Mouse (Mus musculus): ENCODE measurements around the gene Ankrd2. TPM values are rescaled to one million over a fixed set of nuclear protein-coding genes. Genes with fewer than 3 reads are reported as not detected.

The Ankrd2 gene
- polyA plus RNA-seq, 1 experiment = not detected

GRCm38 (mm10) chr19:42068441-42069240 lies 32.8 kb downstream of the Ankrd2 start:
- Histone ChIP-seq H3K4me1 (peaks cover 21% of the 10 kb centered on the region), H3K9me3 (peaks cover 7% of the 10 kb centered on the region), H3K36me3 (replicated peaks; ENCODE audit: low read length) (no peaks in the 10 kb centered on the region), H3K27me3 (replicated peaks) (peaks cover 3% of the 10 kb centered on the region), H3K4me3 (replicated peaks) (no peak overlapping the region)
- TF ChIP-seq FLI1 (IDR thresholded peaks at IDR 0.05; ENCODE audit: low read length) (no peak), GATA1 (IDR thresholded peaks at IDR 0.05; ENCODE audit: borderline replicate concordance, low read length) (no peak)

- TF ChIP-seq GATA1 (IDR thresholded peaks at IDR 0.05; ENCODE audit: borderline replicate concordance, low read length) = no peak
- TF ChIP-seq FLI1 (IDR thresholded peaks at IDR 0.05; ENCODE audit: low read length) = no peak
- Histone ChIP-seq H3K9me3 (peaks cover 7% of the 10 kb centered on the region), H3K4me1 (peaks cover 21% of the 10 kb centered on the region), H3K27me3 (replicated peaks) (no peaks in the 10 kb centered on the region), H3K4me3 (replicated peaks) (no peak overlapping the region), H3K36me3 (replicated peaks; ENCODE audit: low read length) (no peaks in the 10 kb centered on the region)
Observed at GRCm38 (mm10) chr19:42069241-42069525, 33.4 kb downstream of the Ankrd2 start.

GRCm38 (mm10) chr19:42071221-42071620 lies 35.4 kb downstream of the Ankrd2 start:
- peaks cover 21% of the 10 kb centered on the region for H3K4me1 ChIP-seq
- H3K4me3 ChIP-seq (replicated peaks) = no peak overlapping the region
- TF ChIP-seq FLI1 (IDR thresholded peaks at IDR 0.05; ENCODE audit: low read length) (no peak), GATA1 (IDR thresholded peaks at IDR 0.05; ENCODE audit: borderline replicate concordance, low read length) (no peak)

GRCm38 (mm10) chr19:42071886-42072608 lies 36.2 kb downstream of the Ankrd2 start:
- H3K4me1 ChIP-seq = peaks cover 21% of the 10 kb centered on the region
- H3K27me3 ChIP-seq (replicated peaks) = no peaks in the 10 kb centered on the region
- peaks cover 7% of the 10 kb centered on the region for H3K9me3 ChIP-seq
- TF ChIP-seq FLI1 (IDR thresholded peaks at IDR 0.05; ENCODE audit: low read length) = no peak
- no peak for TF ChIP-seq GATA1 (IDR thresholded peaks at IDR 0.05; ENCODE audit: borderline replicate concordance, low read length)
- no peak overlapping the region for H3K4me3 ChIP-seq (replicated peaks)
- peaks cover 10% of the 10 kb centered on the region for H3K36me3 ChIP-seq (replicated peaks; ENCODE audit: low read length)

More at GRCm38 (mm10) chr19:42071221-42071620, 35.4 kb downstream of the Ankrd2 start:
- Histone ChIP-seq H3K9me3 (peaks cover 7% of the 10 kb centered on the region), H3K27me3 (replicated peaks) (no peaks in the 10 kb centered on the region), H3K36me3 (replicated peaks; ENCODE audit: low read length) (peaks cover 10% of the 10 kb centered on the region)

- Histone ChIP-seq H3K36me3 (replicated peaks; ENCODE audit: low read length) (peaks cover 10% of the 10 kb centered on the region), H3K4me3 (replicated peaks) (no peak overlapping the region), H3K9me3 (peaks cover 7% of the 10 kb centered on the region), H3K4me1 (peaks cover 21% of the 10 kb centered on the region), H3K27me3 (replicated peaks) (no peaks in the 10 kb centered on the region)
- TF ChIP-seq GATA1 (IDR thresholded peaks at IDR 0.05; ENCODE audit: borderline replicate concordance, low read length) (no peak), FLI1 (IDR thresholded peaks at IDR 0.05; ENCODE audit: low read length) (no peak)
Observed at GRCm38 (mm10) chr19:42072802-42073201, 37.0 kb downstream of the Ankrd2 start.

- TF ChIP-seq FLI1 (IDR thresholded peaks at IDR 0.05; ENCODE audit: low read length) (no peak), GATA1 (IDR thresholded peaks at IDR 0.05; ENCODE audit: borderline replicate concordance, low read length) (no peak)
- Histone ChIP-seq H3K27me3 (replicated peaks) (no peaks in the 10 kb centered on the region), H3K4me1 (peaks cover 20% of the 10 kb centered on the region), H3K4me3 (replicated peaks) (no peak overlapping the region), H3K9me3 (peaks cover 5% of the 10 kb centered on the region), H3K36me3 (replicated peaks; ENCODE audit: low read length) (peaks cover 10% of the 10 kb centered on the region)
Observed at GRCm38 (mm10) chr19:42075051-42075450, 39.3 kb downstream of the Ankrd2 start.

- H3K36me3 ChIP-seq (replicated peaks; ENCODE audit: low read length) = peaks cover 10% of the 10 kb centered on the region
- no peak for TF ChIP-seq GATA1 (IDR thresholded peaks at IDR 0.05; ENCODE audit: borderline replicate concordance, low read length)
- TF ChIP-seq FLI1 (IDR thresholded peaks at IDR 0.05; ENCODE audit: low read length) = no peak
Observed at GRCm38 (mm10) chr19:42075992-42076391, 40.2 kb downstream of the Ankrd2 start.

GRCm38 (mm10) chr19:42078566-42078965 lies 42.8 kb downstream of the Ankrd2 start:
- Histone ChIP-seq H3K4me1 (peaks cover 21% of the 10 kb centered on the region), H3K36me3 (replicated peaks; ENCODE audit: low read length) (peaks cover 10% of the 10 kb centered on the region), H3K9me3 (no peaks in the 10 kb centered on the region), H3K27me3 (replicated peaks) (no peaks in the 10 kb centered on the region), H3K4me3 (replicated peaks) (no peak overlapping the region)
- no peak for TF ChIP-seq GATA1 (IDR thresholded peaks at IDR 0.05; ENCODE audit: borderline replicate concordance, low read length)
- TF ChIP-seq FLI1 (IDR thresholded peaks at IDR 0.05; ENCODE audit: low read length) = no peak

More at GRCm38 (mm10) chr19:42075992-42076391, 40.2 kb downstream of the Ankrd2 start:
- Histone ChIP-seq H3K9me3 (no peaks in the 10 kb centered on the region), H3K4me1 (peaks cover 28% of the 10 kb centered on the region), H3K27me3 (replicated peaks) (no peaks in the 10 kb centered on the region), H3K4me3 (replicated peaks) (no peak overlapping the region)

GRCm38 (mm10) chr19:42079006-42079405 lies 43.2 kb downstream of the Ankrd2 start:
- Histone ChIP-seq H3K27me3 (replicated peaks) (no peaks in the 10 kb centered on the region), H3K9me3 (no peaks in the 10 kb centered on the region), H3K4me1 (peaks cover 21% of the 10 kb centered on the region), H3K4me3 (replicated peaks) (no peak overlapping the region), H3K36me3 (replicated peaks; ENCODE audit: low read length) (peaks cover 10% of the 10 kb centered on the region)
- TF ChIP-seq FLI1 (IDR thresholded peaks at IDR 0.05; ENCODE audit: low read length) (no peak), GATA1 (IDR thresholded peaks at IDR 0.05; ENCODE audit: borderline replicate concordance, low read length) (no peak)

- TF ChIP-seq GATA1 (IDR thresholded peaks at IDR 0.05; ENCODE audit: borderline replicate concordance, low read length) = no peak
- TF ChIP-seq FLI1 (IDR thresholded peaks at IDR 0.05; ENCODE audit: low read length) = no peak
- Histone ChIP-seq H3K36me3 (replicated peaks; ENCODE audit: low read length) (peaks cover 10% of the 10 kb centered on the region), H3K4me1 (peaks cover 21% of the 10 kb centered on the region), H3K27me3 (replicated peaks) (no peaks in the 10 kb centered on the region), H3K4me3 (replicated peaks) (no peak overlapping the region), H3K9me3 (no peaks in the 10 kb centered on the region)
Observed at GRCm38 (mm10) chr19:42079950-42080349, 44.1 kb downstream of the Ankrd2 start.
